Mouse (Mus musculus) ES-E14 (cell line): ENCODE data around the gene Diras1.

Experiments
- ZC3H11A ChIP-seq: IDR thresholded peaks from 2 replicates; pipeline ENCODE4 v1.6.1; 2012; ENCODE audit warnings: low read depth, mild to moderate bottlenecking, inconsistent platforms, low read length, borderline replicate concordance
- ZNF384 ChIP-seq: IDR thresholded peaks from 2 replicates; pipeline ENCODE4 v1.6.1; 2012; ENCODE audit warnings: low read depth, low read length, inconsistent platforms

- TF ChIP-seq ZC3H11A (no peak), ZNF384 (peak; percentile 53)
Measured at GRCm38 (mm10) chr10:81022744-81023143, 2.7 kb downstream of the Diras1 start.
